Mouse (Mus musculus): Measurements from ENCODE around the gene Hpd.
"Not testable (repeated sequence)": the region's sequence is repeated elsewhere in the genome, so short reads cannot be mapped to it uniquely, and the experiment has no call there.

Hpd gene

DNA sequence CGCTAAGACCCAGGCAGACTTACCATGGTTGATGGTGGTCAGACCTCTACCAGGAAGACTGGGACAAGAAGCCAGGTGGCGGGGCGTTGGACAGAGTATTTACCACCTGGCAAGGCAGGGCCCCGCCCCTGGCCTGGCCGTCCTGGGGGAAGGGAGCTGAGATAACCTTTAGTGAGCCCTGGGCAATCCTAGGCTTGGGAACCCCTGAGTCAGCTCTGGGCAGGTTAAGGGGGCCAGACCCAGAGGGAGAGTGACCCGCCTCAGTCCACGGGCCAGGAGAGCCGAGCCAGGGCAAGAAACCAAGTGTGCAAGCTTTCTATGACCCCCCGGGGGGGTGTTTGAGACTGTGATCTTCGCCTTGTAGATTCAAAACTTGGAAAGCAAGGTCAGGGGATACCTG lies at the start of gene Hpd:
TSS of gene Hpd (minus strand) at position 77 of the 400 bp plus-strand sequence.
- DNase-seq, result no peak

DNA sequence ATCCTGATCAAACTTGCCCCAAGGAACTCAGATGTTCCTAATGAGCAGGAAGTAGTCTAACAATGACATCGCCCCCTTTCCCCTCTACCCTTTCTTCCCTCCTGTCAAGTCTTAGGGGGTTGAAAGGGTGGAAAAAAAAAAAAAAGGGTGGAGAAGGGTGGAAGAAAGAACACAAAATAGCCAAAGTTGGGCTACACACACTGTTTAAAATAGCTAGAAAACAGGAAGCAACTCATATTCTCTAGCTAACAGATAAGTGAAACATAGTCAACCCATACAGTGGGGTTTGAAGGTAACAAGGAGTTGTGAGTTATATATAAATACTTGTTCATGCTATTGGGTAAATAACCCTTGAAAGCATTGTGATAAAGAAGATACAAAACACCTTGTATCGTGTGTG lies 49.7 kb upstream of the Hpd start:
- DNase-seq, result no peak

DNA sequence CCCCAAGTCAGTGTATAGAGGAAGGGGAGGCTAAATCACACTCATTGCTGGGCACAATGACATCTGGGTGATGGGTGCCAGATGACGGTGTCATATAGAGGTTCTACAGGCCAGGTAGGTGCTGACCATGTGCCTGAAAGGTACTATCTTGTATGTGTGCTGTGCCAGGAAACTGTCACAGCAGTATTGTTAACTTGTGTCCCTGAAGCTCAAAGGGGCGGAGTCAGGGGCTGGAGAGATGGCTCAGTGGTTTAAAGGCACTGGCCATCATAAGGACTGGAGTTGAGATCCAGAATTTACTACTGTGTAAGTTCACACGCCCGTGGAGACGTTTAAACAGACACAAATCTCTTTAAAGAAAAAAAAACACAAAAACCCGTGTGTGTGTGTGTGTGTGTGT lies 46.8 kb upstream of the Hpd start:
- DNase-seq, result no peak

DNA sequence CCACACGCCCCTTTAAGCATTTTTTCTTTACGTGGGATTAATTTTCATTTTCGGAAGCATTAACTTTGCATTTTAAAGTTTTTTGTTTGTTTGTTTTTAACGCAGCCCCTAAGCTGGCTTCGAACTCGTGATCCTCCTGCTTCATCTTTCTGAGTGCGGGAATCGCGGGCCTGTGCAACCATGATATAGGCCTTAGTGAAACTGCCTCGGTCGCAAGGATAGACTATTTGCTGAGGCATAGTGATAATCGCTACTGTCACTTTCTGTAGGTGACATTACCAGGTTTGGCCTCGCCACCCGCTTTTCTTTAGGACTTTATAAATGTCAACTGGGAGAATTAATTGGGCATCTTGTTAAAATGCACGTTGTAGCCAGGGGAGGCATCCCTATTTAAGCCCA lies 46.0 kb upstream of the Hpd start:
- no peak for DNase-seq

DNA sequence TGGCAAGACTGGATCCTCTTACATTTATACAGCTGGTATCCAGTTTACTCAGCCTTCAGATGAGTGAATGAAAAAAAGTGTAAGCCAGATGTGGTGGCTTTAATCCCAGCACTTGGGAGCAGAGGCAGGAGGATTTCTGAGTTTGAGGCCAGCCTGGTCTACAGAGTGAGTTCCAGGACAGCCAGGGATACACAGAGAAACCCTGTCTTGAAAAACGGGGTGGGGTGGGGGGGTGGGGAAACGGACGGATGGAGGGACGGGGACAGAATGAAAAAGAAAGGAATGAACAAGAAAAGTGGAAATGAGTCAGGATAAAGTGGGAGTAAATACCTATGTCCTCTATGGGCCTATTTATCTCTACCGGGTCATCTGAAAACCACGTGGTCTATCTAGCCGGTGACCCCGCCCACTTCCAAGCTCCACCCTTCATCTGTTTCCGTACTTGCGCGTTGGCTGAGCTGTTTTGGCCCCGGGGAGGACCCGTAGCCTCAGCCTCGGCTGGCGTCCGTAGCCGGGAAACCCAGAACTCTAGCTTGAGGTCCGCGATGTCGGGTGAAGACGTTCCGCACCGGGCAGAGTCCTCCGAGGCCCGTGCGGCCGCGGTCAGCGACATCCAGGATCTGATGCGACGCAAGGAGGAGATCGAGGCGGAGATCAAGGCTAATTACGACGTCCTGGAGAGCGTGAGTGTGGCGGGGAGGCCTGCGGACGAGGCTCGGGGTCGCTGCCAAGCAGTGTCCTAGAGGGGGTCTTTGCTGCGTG lies 45.4 kb upstream of the Hpd start:
- DNase-seq, result peak; percentile 98

DNA sequence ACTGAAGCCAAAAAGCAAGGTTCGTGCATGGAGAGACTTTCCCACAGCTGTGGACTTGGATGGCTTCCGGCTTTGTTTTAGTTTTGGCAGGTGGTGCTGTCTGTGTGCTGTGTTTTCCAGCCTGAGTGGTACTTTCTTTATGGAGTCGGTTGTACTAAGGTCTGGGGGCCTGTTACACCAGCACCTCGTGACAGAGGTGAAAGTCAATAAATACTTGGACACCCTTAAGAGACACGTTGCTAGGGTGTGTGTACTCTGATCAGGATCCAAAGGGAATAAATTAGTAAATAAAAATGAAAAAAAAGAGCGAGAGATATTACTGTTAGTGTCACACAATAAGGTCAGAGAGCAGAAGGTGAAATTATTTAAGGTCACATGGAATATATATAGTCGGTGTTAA lies 44.3 kb upstream of the Hpd start:
- DNase-seq, result no peak

DNA sequence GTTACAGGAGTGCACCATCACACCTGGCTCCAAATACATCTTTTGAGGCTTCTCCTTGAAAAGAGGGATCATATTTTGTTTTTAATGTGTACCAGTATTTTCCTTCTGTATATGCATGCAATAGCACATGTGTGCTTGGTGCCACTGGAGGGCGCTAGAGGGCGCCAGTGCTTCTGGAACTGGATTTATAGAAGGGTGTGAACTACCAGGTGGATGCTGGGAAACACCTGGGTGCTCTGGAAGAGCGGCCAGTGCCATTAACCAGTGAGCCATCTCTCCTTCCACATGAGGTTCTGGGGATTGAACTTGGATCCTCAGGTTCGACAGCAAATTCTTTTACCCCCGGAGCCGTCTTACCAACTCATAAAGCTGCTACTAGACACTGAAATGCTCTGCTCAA lies 41.3 kb upstream of the Hpd start:
- DNase-seq, result not testable (repeated sequence)

DNA sequence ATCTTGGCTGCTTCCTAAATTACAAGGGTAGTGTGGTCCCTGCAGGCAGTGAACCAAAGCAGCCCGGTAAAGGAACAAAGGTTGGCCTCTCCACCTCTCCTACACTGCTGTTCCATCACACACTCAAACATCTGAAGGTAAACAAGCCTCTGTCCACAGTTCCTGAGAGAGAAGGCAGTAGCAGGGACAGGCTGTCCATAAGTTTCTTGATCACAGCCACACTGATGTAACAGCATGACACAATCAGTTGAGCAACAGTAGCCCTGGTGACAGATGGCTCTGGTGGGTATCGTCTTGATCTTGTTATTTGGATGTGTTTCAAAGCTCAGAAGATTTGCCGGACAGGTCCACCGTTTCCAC lies 40.5 kb upstream of the Hpd start:
- DNase-seq, result no peak

DNA sequence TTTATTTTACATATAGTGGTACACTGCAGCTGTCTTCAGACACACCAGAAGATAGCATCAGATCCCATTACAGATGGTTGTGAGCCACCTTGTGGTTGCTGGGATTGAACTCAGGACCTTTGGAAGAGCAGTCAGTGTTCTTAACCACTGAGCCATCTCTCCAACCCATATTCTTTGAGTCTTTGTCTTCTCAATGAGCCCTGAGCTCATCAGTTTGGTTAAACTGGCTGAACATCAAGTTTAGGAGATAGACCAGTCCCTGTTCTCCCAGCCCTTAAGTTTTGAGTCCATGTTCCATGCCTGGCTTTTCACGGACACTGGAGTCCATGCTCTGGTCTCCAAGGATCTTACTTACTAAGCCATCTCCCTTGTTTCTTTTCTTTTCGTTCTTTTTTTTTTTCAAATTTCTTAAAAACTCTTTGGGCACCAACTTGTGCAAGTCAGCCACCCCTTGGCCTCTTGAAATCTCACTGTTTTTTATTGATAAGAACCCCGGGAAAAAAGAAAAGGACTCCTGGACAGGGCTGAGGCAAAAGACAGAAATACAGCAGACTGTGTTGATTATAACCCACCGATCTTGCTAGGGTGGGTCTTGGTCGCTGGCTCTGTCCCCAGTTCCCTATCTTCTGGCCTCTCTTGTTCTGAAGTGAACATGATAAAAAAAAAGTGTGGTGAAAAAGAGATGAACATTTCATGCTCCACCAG lies 40.0 kb upstream of the Hpd start:
- DNase-seq, result not testable (repeated sequence)

DNA sequence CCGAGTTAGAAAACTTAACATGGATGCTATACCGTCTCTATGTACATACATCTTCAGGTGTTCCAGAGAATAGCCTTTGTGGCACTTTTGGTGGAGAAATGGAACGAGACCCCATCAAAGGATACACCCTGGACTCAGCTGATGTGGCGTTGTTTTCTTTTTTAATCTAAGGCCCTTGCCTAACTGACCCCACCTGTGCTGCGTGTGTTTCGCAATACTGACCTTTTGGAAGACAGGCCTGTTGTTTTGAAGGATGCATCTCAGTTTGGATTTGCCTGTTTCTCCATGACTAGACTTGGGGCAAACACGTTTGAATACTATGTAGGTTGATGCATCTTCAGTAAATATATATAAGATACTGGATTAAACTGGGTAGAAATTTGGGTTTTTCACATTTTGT lies 21.1 kb upstream of the Hpd start:
- not testable (repeated sequence) for DNase-seq

DNA sequence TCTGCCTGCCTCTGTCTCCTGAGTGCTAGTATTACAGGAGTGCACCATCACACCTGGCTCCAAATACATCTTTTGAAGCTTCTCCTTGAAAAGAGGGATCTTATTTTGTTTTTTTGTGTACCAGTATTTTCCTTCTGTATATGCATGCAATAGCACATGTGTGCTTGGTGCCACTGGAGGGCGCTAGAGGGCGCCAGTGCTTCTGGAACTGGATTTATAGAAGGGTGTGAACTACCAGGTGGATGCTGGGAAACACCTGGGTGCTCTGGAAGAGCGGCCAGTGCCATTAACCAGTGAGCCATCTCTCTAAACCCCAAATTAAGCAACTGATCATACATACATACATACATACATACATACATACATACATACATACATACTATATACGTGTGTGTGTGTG lies 20.2 kb upstream of the Hpd start:
- not testable (repeated sequence) for DNase-seq

DNA sequence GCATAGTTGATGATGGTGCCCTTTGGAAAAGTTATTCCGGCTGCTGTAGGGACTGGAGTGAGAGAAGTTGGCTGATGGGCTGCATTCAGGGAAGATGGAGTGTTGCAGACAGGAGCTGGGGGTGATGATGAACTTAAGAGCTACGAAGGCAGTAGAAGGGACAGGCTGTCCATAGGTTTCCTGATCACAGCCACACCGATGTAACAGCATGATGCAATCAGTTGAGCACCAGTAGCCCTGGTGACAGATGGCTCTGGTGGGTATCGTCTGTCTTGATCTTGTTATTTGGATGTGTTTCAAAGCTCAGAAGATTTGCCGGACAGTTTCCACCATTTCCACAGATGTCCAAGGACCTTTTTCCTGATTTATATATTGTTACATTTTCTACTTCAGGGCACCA lies 19.5 kb upstream of the Hpd start:
- DNase-seq, result no peak

DNA sequence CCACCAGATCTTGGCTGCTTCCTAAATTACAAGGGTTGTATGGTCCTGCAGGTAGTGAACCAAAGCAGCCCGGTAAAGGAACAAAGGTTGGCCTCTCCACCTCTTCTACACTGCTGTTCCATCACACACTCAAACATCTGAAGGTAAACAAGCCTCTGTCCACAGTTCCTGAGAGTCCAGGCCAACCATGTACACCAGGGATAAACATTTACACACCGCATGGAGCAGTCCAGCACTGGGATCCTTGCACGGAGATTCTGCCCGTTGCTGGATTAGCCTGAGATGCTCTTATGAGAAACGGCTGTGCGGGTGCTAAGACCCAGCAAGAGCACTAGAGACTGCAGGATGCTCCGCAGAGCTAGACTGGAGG lies 19.0 kb upstream of the Hpd start:
- no peak for DNase-seq

DNA sequence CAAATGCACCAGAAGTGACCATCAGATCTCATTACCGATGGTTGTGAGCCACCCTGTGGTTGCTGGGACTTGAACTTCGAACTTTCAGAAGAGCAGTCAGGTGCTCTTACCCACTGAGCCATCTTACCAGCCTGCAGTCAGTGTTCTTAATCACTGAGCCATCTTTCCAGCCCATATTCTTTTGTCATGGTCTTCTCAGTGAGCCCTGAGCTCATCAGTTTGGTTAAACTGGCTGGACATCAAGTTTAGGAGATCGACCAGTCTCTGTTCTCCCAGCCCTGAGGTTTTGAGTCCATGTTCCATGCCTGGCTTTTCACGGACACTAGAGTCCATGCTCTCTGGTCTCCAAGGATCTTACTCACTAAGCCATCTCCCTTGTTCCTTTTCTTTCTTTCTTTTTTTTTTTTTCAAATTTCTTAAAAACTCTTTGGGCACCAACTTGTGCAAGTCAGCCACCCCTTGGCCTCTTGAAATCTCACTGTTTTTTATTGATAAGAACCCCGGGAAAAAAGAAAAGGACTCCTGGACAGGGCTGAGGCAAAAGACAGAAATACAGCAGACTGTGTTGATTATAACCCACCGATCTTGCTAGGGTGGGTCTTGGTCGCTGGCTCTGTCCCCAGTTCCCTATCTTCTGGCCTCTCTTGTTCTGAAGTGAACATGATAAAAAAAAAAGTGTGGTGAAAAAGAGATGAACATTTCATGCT lies 18.4 kb upstream of the Hpd start:
- DNase-seq, result not testable (repeated sequence)

DNA sequence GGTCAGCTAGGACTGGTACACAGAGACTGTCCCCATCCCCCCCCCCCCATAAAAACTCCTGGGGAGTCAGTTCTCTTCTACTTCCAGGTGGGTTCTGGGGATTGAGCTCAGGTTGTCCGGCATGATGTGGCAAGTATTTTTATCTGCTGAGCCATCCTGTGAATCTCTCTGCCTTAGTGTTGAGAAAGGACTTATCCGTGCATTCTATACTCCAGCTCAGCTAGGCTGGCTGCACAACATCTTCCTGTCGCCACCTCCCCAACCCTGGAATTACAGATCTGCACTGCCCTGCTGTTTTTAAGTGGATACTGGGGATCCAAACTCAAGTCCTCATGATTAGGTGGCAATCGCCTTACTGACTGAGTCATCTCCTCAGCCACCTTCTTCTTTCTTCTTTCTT lies 16.0 kb upstream of the Hpd start:
- no peak for DNase-seq

DNA sequence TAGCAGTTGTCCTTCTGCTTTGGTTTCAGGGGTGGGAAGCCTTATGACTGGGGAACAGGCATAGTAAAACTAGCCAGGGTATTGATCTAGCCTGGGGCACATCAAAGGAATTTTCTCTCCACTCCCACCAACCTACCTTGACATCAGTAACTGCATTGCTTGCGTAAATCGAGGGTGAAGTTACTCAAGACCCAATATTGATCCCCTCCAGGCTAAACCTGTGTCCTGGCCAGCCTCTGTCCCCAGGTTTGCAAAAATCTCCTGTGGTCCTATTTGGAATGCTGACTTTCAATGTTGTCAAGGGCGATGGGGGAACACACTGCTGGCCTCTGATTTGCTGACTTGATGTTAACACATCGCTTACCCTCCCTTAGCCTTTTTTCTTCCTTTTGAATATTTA lies 14.2 kb upstream of the Hpd start:
- DNase-seq, result no peak

DNA sequence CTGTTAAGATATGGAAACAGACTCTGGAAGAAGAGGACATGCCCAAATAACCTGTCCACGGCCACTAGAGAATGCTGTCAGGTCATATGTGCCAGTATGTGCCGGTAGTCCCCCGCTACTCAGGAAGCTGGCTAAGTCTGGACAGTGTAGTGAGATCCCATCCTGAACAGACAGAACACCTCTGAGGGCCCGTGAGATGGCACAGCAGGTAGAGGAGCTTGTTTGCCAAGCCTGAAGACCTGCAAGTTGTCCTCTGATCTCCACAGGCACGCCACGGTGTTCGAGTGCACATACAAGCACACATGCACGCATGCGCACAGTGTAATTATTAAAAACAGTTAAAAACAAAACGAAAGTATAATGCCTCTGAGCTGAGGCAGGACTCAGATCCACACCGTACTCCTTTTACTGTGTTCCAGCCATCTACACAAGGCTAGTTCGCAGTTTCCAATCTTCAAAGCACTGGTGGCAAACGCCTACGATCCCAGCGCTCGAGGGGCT lies 13.0 kb upstream of the Hpd start:
- DNase-seq, result no peak

DNA sequence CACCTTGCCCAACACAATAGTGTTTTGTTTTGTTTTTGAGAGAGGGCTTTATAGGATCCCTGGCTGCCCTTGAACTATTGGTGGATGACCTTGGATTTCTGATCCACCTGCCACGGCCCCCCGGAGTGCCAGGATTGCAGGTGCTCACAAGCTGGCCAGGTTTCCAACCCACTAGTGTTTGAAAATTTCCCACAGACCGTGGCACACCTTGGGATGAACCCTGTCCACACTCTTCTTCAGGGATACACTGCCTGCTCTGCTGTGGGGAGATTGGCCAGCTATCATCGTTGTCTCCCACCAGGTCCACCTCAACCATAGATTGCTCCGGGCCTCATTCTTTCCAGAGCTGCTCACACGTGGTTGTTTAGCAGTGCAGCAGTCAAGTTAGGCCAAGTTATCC lies 12.3 kb upstream of the Hpd start:
- no peak for DNase-seq

DNA sequence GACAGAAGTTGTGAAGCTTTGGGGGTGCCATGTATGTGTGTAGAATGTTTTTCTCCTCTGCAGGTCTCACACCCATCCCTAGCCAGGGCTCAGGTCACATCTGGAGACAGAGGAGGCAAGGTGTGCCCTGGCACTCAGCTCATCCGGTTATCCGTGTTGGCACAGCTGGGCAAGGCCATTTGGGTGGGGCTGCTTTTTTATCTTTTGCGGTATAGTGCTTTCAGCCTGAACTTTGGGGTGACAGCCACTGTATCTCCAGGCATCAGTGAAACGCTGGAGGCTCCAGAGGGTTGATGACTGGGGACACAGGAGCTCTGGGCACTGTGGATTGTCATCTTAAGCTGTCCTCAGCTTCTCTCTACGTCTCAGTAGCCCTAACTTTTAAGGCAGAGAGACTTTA lies 10.9 kb upstream of the Hpd start:
- DNase-seq, result no peak

DNA sequence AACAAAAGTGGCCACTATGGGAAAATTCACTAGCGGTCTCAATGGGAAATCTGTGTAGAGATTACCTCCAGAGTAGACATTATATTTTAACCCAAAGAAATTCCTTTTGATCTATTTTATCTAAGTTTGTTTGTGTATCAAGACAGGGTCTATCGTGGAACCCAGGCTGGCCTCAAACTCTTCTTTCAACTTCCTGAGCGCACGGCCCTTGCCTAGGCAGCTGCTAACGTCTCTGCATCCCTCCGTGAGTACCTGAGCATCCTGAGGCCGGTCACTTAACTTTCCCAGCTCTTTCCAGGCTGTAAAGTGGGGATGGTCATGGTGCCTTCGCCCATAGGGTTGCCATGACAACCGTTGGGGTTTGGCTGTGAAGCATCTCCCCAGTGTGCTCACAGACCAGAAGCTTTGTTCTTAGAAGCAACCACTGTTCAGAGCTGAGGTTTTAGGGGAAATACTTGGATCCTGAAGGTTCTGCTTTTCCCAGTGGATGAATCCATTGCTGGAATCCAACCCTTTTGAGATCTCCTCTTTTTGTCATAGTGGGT lies 10.2 kb upstream of the Hpd start:
- no peak for DNase-seq

DNA sequence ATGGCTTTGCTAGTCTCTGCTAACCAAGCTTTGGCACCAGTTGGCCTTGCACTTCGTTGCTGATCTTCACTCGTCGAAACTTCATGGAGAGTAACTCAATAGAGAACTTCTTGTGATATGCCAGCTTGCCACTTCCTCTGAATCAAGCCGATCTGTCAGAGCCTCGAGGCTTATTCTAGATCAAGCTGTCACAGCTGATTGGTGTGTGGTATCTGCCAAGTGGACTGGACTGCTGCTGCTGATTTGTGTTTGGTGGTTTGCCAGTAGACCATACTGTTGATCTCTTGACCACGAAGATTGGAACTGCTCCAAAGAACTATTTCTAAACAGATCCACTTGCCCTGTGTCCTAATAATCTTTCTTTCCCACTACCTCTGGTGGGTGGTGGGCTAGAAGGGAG lies 8.9 kb upstream of the Hpd start:
- no peak for DNase-seq

DNA sequence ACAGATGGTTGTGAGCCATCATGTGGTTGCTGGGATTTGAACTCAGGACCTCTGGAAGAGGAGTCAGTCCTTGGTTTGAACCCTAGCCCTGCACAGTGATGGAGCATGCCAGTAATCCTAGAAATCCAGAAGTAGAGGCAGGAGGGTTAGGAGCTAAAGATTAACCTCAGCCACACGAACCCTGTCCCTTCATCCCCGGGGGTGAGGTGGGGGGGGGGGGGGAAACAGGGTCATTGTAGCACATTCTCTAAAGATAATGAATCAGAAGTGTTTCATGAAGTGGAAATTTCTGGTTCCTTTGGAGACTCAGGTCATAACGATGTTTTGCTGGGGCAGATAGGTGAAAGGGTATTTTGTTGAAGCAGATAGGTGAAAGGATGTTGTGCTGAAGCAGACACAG lies 8.4 kb upstream of the Hpd start:
- DNase-seq, result no peak

DNA sequence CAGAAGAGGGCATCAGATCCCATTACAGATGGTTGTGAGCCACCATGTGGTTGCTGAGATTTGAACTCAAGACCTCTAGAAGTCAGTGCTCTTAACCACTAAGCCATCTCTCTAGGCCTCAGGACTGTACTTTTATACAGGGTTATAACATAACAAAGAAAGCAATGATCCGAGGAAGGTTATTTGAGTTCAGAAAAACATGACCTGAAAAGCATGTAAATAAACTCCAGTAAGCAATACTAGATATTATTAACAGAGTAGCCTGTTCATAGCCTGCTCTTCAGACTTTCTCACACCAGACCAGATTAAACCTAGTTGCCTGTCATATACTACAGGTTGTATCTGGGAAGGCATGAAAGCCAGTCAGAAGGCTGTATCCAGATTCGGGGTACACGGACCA lies 4.8 kb upstream of the Hpd start:
- DNase-seq, result no peak

DNA sequence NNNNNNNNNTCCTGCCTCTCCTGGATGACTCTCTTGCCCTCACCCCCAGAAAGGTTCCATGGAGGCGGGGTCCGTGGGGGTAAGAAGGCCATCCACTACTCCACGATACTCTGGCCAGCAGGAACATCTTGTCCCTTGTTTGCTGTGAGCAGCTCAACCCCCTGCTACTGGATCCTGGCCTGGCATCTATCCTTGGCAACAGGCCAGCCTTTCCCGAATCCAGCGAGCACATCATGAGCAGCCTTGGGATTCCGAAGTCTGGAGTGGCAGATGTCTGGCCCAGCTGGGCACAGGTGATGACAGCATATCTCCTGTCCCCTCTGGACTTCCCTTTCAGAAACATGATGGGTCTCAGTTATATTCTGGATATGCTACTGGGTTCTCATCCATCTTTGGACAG lies 3.4 kb upstream of the Hpd start:
- no peak for DNase-seq

All from right cerebral cortex, postnatal 14 days (tissue).